Mouse (Mus musculus): Measurements from ENCODE around the gene Mmel1.
A peak's percentile ranks its signal among the peaks of the same experiment; 100 is the strongest.

Gene Mmel1

DNA sequence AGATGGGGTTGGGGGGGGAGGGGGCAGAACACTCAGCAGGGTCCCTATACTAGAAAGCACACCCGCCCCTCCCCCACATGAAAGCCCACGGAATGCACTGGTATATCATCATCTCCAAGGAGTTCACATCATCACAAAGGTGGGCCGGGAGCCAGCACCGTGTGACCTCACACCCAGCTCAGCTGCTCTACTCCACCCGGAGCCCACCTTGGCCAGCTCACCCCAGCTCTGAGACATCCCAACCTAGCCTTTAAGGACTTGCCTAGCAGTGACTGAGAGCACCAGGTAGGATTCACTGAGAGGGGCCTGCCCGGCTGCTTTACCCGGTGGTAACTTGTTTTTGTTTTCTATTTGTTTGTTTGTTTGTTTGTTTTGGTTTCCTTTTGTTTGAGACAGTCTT lies at the start of gene Mmel1:
Gene Mmel1, plus strand, starts transcription at position 146 of the 400 bp plus-strand sequence.
- DNase-seq (ENCODE audit: low spot score in 2 of 2): no peak

GRCm38 (mm10) chr4:154825662-154826061 lies 43.7 kb upstream of the Mmel1 start:
- peak in 1 of 2 experiments; percentile 21 for DNase-seq (ENCODE audit: low spot score in 2 of 2)

DNA sequence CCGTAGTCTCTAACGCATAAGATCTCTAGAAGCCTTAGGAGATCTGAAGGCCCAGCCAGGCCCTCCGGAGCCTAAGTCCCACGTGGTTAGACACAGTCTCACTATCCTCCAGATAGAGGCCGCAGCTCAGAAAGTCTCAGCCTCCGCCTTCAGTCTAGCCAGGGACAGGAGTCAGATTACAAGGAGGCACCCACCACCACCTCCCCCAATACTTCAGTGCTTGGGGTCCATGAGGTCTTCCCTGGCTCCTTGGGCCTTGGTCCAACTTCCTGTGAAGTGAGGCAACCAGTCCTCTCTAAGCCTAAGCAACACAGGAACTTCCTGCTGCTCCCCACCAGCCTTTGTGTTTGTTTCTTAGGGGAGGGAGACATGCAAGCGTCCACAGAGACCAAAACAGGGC lies 43.2 kb upstream of the Mmel1 start:
- no peak for DNase-seq (ENCODE audit: low spot score in 2 of 2)

DNA sequence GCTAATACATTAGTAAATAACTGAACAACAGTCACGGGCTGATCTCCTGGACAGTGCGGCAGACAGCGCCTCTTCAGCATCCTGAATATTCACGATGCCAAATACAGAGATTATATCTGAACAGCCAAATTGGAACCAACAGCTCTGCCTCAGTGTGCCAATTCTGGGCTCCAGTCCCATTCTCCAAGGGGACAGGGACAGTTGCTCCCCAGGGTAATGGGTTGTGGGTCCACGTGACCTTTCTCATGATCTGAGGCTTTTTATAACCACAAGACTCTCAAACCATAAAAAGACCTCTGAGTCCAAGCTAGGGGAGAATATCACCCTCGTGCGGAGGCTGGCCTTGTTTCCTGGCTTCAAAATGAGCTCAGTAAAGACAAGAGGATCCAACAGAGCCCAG lies 42.2 kb upstream of the Mmel1 start:
- DNase-seq (ENCODE audit: low spot score in 2 of 2): no peak

DNA sequence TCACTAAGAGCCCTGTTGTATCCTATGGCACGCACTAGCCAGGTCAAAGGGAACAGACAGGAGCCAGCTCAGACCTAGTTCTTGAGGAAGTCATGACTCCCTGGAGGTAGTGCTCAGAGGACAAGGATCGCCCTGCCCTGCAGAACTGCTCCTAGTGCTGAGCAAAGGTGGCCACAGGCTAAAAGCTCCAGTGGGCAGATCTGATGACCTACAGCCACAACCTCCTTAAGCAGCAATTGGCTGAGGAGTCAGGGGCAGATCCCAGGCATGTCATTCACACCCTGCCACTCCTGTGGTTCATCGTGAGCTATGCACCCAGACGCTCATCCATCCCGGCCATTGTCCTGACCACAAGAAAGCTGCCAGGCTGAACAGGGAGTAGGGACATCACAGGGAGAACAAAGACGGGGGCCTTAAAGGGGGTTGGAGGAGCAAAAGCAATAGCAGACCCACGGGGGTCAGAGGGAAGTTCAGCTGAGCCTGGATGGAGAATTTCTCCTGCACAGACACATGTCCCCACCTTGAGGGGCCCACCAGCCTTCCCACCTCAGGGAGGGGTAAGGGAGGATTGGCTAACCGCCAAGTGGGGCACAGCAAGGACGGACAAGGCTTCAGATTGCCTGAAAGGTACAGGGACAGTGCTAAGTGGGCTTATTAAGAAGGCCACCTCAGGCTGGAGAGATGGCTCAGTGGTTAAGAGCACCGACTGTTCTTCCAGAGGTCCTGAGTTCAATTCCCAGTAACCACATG lies 41.3 kb upstream of the Mmel1 start:
- no peak for DNase-seq (ENCODE audit: low spot score in 2 of 2)

DNA sequence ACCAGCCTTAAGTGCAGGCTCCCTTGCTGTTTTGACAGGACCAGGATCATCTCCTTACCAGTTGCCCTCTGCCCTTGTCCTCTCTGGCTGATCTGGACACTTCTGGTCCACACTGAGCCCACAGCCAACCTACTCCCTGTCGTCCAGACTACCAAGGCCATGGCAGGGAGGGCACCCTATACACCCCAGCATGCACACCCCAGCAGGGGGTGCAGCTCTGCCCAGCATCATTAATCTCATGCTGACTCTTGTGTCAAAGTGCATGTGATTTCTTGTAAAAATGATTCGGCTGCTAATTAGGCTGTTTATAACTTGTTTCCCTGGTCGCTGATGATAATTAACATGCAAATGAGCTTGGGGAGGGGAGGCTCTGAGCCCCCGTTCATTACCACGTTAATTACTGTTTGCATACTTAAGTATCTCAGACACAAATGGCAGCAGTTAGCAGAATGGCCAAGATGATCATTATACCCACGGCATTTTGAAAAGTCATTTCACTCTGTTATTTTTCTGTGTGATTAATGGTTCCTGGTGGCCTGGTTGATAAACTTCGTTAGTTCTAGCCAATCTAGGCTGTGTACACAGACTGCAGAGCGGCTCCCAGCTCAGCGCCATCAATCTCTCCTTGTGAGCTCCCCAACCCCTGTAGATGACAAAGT lies 37.3 kb upstream of the Mmel1 start:
- DNase-seq (ENCODE audit: low spot score in 2 of 2): no peak

GRCm38 (mm10) chr4:154836183-154836915 lies 33.0 kb upstream of the Mmel1 start:
- DNase-seq (ENCODE audit: low spot score in 2 of 2): no peak

- peak; percentile 11 to 67 for DNase-seq (ENCODE audit: low spot score in 2 of 2)
Observed at GRCm38 (mm10) chr4:154837170-154837569, 32.2 kb upstream of the Mmel1 start, which contains the start of gene Ttc34. Gene Ttc34, plus strand, starts transcription at chr4:154837459.

DNA sequence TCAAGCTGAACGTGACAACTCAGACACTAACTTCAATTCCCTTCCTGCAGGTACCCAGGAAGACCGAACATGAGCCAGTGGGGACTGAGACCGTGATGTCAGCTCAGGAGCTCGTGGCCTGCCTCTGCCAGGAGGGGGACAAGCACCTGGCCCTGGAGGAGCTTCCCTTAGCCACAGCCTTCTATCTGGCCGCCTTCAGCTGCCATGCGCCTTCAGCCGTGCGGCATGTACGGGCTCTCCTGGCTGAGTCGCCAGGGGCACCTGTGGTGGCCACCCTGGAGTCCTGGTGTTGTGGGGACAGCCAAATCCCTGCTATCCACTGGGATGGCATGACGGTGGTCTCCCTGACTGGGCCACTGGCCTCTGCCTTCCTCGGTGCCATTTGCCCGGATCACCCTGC lies 30.6 kb upstream of the Mmel1 start:
- DNase-seq (ENCODE audit: low spot score in 2 of 2): no peak

GRCm38 (mm10) chr4:154839406-154839805 lies 30.0 kb upstream of the Mmel1 start:
- DNase-seq (ENCODE audit: low spot score in 2 of 2): no peak

DNA sequence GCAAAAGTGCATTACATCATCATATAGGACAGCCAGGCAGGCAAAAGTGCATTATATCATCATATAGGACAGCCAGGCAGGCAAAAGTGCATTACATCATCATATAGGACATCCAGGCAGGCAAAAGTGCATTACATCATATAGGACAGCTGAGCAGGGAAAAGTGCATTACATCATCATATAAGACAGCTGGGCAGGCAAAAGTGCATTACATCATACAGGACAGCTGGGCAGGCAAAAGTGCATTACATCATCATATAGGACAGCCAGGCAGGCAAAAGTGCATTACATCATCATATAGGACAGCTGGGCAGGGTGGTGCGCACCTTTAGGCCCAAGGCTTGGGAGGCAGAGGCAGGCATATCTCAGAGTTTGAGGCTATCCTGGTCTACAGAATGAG lies 16.7 kb upstream of the Mmel1 start:
- no peak for DNase-seq (ENCODE audit: low spot score in 2 of 2)

- no peak for DNase-seq (ENCODE audit: low spot score in 2 of 2)
Observed at GRCm38 (mm10) chr4:154853881-154854280, 15.5 kb upstream of the Mmel1 start.

GRCm38 (mm10) chr4:154854676-154855345 lies 14.6 kb upstream of the Mmel1 start:
- DNase-seq (ENCODE audit: low spot score in 2 of 2): no peak

- peak in 1 of 2 experiments; percentile 50 for DNase-seq (ENCODE audit: low spot score in 2 of 2)
Observed at GRCm38 (mm10) chr4:154855721-154856479, 13.5 kb upstream of the Mmel1 start.

DNA sequence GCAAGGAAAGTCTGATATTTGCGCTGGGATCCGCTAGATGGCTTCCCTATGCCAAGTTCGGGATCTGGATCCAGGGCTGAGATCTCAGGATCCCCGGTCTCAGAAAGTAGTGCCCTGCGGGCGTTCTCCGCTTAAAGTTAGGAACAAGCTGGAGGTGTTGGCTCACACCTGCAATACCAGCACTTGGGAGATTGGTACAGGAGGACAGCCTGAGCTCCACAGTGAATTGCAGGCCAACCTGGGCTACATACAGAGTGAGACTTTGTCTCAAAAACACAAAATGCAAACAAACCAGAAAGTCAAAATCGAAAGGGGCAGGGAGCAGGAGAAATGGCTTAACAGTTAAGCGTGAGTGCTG lies 12.9 kb upstream of the Mmel1 start:
- no peak for DNase-seq (ENCODE audit: low spot score in 2 of 2)

GRCm38 (mm10) chr4:154856882-154857281 lies 12.5 kb upstream of the Mmel1 start:
- DNase-seq (ENCODE audit: low spot score in 2 of 2): no peak

DNA sequence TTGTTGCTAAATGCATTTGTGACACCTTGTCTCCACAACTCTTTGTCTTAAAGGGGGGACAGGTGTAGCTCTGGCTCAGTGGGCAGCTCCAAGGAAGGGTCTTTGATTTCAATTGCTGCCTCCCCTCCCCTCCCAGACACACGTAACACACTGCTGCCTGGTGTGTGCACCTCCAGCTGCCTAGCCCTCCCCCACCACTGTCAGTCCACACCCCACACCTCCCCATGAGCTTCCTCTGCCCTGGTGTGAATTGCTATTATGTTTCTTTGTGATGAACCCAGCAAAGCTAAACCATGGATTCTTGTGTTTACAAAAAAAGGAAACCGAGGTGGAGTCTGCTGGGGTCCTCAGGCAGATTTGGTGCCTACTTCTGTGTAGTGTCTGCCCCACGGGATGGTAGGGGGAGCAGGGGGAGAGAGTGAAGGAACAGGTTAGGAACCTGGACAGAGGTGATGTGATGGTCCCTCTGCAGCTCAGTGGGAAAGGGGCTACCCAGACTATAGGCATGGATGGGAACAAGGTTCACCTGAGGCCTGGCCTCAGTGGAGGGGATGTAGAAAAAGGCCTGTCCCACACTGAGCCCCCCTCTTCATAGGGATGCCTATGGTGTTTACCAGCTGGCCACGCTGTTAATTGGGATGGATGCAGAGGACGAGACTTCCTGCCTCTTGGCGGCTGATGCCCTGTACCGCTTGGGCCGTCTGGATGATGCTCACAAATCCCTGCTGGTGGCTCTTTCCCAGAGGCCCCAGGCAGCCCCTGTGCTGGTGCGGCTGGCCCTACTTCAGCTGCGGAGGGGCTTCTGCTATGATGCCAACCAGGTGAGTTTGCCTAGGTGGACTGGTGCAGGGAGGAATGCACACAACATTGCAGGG lies 11.8 kb upstream of the Mmel1 start:
- no peak for DNase-seq (ENCODE audit: low spot score in 2 of 2)

GRCm38 (mm10) chr4:154858601-154859000 lies 10.8 kb upstream of the Mmel1 start:
- DNase-seq (ENCODE audit: low spot score in 2 of 2): no peak

DNA sequence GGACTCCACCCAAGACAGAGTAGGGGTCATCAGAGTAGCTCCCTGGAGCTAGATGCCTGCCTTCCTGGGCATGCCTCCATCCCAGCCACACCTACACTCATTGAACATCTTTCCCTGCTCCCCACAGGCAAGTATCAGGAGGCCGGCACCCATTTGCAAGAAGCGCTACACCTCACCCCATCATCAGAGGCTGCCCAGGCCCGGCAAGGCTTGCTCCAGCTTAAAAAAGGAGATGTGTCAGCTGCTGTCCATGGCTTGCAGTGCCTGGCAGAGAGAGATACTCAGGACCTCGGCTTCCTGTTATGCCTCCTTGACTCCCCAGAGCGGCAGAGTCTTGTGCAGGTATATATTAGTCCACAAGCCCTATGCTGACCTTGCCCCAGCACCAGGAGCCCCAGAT lies 7.4 kb upstream of the Mmel1 start:
- DNase-seq (ENCODE audit: low spot score in 2 of 2): no peak

DNA sequence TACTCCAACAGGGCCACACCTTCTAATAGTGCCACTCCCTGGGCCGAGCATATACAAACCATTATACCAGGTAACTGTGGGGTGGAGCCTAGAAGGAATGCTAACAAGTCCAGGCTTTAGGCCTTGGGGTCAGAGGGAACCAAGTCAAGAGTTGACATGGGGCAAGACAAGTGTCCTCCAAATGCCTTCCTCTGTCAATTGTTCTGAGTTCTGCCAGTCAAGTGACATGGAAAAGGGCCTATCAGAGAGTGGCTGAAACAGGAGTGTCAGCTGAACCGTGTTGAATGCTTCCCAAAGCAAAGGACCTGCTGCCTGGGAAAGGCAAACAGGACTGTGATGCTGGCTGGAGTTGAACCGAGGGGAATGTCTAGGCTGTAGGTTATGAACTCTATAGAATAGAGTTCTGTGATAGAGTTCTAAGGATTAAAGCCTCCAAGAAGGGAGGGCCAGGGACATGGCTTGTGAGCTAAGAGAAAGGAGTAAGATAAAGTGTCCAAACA lies 5.9 kb upstream of the Mmel1 start:
- DNase-seq (ENCODE audit: low spot score in 2 of 2): no peak
